Mouse (Mus musculus): Measurements from ENCODE around the gene Olfr281. TPM values are rescaled to one million over a fixed set of nuclear protein-coding genes. Genes with fewer than 3 reads are reported as not detected.

The Olfr281 gene
- polyA plus RNA-seq, 1 experiment from 2014 or later = not detected

GRCm38 (mm10) chr15:98444561-98444960 lies 7.8 kb upstream of the Olfr281 start:
- H3K9me3 ChIP-seq (replicated peaks) = no peaks in the 10 kb centered on the region
- no peaks in the 10 kb centered on the region for H3K27me3 ChIP-seq (replicated peaks)
- no peak overlapping the region for H3K9ac ChIP-seq
- WGBS (ENCODE audit: insufficient replicate concordance) = 52% methylated on average over 3 of the region's 3 CpGs
- H3K4me1 ChIP-seq = no peaks in the 10 kb centered on the region
- no peak overlapping the region for H3K4me2 ChIP-seq
- no peak overlapping the region for H3K4me3 ChIP-seq
- ATAC-seq = no peak
- no peak overlapping the region for H3K27ac ChIP-seq
- H3K36me3 ChIP-seq = no peaks in the 10 kb centered on the region

GRCm38 (mm10) chr15:98448521-98448920 lies 3.9 kb upstream of the Olfr281 start:
- no peak for ATAC-seq
- 53% methylated on average over 4 of the region's 4 CpGs for WGBS (ENCODE audit: insufficient replicate concordance)
- Histone ChIP-seq H3K4me3 (no peak overlapping the region), H3K27ac (no peak overlapping the region), H3K36me3 (no peaks in the 10 kb centered on the region), H3K4me2 (no peak overlapping the region), H3K4me1 (no peaks in the 10 kb centered on the region), H3K27me3 (replicated peaks) (no peaks in the 10 kb centered on the region), H3K9me3 (replicated peaks) (no peaks in the 10 kb centered on the region), H3K9ac (no peak overlapping the region)

- Histone ChIP-seq H3K4me1 (no peaks in the 10 kb centered on the region), H3K9ac (no peak within 1 kb of the TSS), H3K9me3 (replicated peaks) (no peaks in the 10 kb centered on the region), H3K4me3 (no peak within 1 kb of the TSS), H3K4me2 (no peak within 1 kb of the TSS), H3K27me3 (replicated peaks) (peaks cover 9% of the 10 kb centered on the region; the same call in 1 of the 2 replicates), H3K36me3 (no peaks in the 10 kb centered on the region), H3K27ac (no peak within 1 kb of the TSS)
- 79% methylated on average over 4 of the region's 4 CpGs for WGBS (ENCODE audit: insufficient replicate concordance)
- ATAC-seq = no peak
Measured at GRCm38 (mm10) chr15:98469596-98469995, 17.2 kb downstream of the Olfr281 start, which contains the start of gene OR5BS1P. Gene OR5BS1P, plus strand, starts transcription at chr15:98469896.

DNA sequence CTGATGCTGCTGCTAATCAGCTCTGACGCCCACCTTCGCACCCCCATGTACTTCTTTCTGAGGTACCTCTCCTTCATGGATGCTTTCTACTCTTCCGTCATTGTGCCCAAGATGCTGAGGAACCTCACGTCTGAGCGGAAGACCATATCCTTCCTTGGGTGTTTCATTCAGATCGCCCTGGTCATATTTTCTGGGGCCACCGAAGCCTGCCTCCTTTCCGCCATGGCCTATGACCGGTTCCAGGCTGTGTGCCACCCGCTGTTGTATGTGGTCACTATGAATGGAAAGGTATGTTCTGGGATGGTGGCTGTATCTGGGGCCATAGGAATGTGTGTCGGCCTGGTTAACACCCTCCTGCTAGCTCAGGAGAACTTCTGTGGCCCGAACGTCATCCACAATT lies 19.2 kb downstream of the Olfr281 start:
- H3K36me3 ChIP-seq = no peaks in the 10 kb centered on the region
- 75% methylated on average over 13 of the region's 13 CpGs for WGBS (ENCODE audit: insufficient replicate concordance)
- H3K9ac ChIP-seq = no peak overlapping the region
- no peaks in the 10 kb centered on the region for H3K9me3 ChIP-seq (replicated peaks)
- no peak for ATAC-seq
- H3K4me3 ChIP-seq = no peak overlapping the region
- peaks cover 9% of the 10 kb centered on the region; the same call in 1 of the 2 replicates for H3K27me3 ChIP-seq (replicated peaks)
- H3K27ac ChIP-seq = no peak overlapping the region
- H3K4me2 ChIP-seq = no peak overlapping the region
- no peaks in the 10 kb centered on the region for H3K4me1 ChIP-seq

DNA sequence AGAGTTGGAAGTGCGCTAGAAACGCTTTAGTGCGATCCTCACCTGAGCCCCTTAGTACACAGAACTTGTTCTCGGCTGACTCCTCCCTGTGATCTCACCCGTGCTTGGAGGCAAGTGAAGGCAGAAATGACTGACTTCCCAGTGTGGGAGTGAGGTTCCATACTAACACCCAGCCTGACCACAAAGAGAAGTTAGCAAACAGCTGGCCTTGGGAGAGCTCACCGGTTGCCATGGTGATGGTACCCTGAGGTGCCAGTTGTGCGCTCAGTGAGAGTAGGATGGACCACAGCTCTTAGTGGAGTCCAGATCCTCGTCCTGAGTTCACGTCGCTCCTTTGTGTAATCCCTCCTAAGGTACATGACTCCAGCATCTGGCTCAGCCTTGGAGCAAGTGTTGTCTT lies 22.6 kb downstream of the Olfr281 start:
- Histone ChIP-seq H3K27me3 (replicated peaks) (peaks cover 14% of the 10 kb centered on the region; the same call in 1 of the 2 replicates), H3K4me1 (no peaks in the 10 kb centered on the region), H3K9me3 (replicated peaks) (no peaks in the 10 kb centered on the region), H3K27ac (no peak overlapping the region), H3K36me3 (no peaks in the 10 kb centered on the region), H3K9ac (no peak overlapping the region), H3K4me2 (no peak overlapping the region), H3K4me3 (no peak overlapping the region)
- ATAC-seq = no peak
- 68% methylated on average over 10 of the region's 10 CpGs for WGBS (ENCODE audit: insufficient replicate concordance)

DNA sequence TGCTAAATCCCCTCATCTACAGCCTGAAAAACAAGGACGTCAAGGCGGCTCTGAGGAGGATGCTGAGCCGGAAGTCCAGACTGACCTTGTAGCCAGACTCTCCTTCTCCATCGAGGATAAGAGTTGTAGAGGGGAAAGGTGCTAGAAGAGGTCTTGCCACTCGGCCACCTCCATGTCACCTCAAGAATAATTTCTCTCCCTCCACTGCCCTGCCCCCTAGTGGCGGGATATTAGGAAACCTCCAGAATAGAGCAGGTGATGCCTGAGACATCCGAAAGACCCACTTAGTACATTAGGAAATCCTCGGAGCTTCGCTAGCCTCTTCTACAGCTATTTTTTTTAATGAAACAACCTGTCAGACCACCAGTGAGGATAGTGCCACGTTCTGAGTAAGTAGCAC lies 23.0 kb downstream of the Olfr281 start:
- Histone ChIP-seq H3K9me3 (replicated peaks) (no peaks in the 10 kb centered on the region), H3K36me3 (no peaks in the 10 kb centered on the region), H3K4me1 (no peaks in the 10 kb centered on the region), H3K9ac (no peak overlapping the region), H3K27me3 (replicated peaks) (peaks cover 14% of the 10 kb centered on the region; the same call in 1 of the 2 replicates), H3K4me2 (no peak overlapping the region), H3K27ac (no peak overlapping the region), H3K4me3 (no peak overlapping the region)
- WGBS (ENCODE audit: insufficient replicate concordance) = 38% methylated on average over 10 of the region's 10 CpGs
- no peak for ATAC-seq

DNA sequence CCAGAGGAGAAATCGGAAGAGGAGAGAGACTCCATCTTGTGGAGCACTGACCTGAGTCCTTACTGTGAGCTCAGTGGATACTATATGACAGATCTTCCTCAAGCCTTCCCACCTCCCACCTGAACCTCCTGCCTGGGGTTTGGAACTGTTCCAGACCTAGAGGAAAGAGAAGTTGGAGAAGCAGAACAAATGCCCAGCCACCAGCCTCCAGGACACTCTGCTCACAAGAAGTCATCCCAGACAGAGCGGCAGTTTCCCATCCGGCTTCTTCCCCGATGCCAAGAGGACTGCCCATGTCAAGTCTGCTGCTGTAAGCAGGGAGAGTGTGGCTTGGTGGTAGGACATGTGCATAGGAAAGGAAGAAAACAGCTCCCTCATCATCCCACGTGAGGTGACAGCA lies 23.9 kb downstream of the Olfr281 start:
- no peak overlapping the region for H3K27ac ChIP-seq
- peaks cover 14% of the 10 kb centered on the region; the same call in 1 of the 2 replicates for H3K27me3 ChIP-seq (replicated peaks)
- 68% methylated on average over 5 of the region's 5 CpGs for WGBS (ENCODE audit: insufficient replicate concordance)
- no peaks in the 10 kb centered on the region for H3K9me3 ChIP-seq (replicated peaks)
- H3K4me3 ChIP-seq = no peak overlapping the region
- no peak for ATAC-seq
- H3K36me3 ChIP-seq = no peaks in the 10 kb centered on the region
- no peak overlapping the region for H3K4me2 ChIP-seq
- no peaks in the 10 kb centered on the region for H3K4me1 ChIP-seq
- no peak overlapping the region for H3K9ac ChIP-seq

DNA sequence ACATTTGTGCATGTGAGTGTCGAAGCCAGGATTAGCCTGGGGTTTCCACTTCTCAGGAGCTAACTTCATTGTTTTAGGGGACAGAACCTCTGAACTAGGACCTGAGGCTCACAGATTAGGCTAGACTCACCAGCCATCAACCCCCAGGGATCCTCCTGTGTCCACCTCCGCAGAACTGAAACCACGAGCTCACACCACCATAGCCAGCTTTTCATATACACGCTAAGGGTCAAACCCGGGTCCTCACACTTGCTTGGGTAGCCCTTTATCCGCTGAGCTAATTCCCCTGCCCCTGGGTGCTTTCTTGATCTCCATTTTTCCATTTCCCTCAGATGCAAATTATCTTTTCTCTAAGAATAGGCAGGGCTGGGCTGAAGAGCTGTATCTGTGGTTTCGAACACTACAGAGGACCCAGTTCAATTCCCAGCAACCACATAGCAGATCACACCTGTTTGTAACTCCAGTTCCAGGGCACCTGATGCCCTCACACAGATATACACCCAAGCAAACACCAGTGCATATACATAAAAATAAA lies 27.2 kb downstream of the Olfr281 start:
- no peak overlapping the region for H3K4me3 ChIP-seq
- no peaks in the 10 kb centered on the region for H3K9me3 ChIP-seq (replicated peaks)
- no peak overlapping the region for H3K9ac ChIP-seq
- H3K27me3 ChIP-seq (replicated peaks) = 0 out of 2 replicates have a peak, but pooled peaks cover 5% of the 10 kb centered on the region
- H3K36me3 ChIP-seq = no peaks in the 10 kb centered on the region
- WGBS (ENCODE audit: insufficient replicate concordance) = 53% methylated on average over 7 of the region's 7 CpGs
- no peaks in the 10 kb centered on the region for H3K4me1 ChIP-seq
- no peak overlapping the region for H3K27ac ChIP-seq
- H3K4me2 ChIP-seq = no peak overlapping the region
- ATAC-seq = no peak

- Histone ChIP-seq H3K4me1 (no peaks in the 10 kb centered on the region), H3K9ac (no peak within 1 kb of the TSS), H3K4me3 (no peak within 1 kb of the TSS), H3K36me3 (no peaks in the 10 kb centered on the region), H3K27me3 (replicated peaks) (0 out of 2 replicates have a peak, but pooled peaks cover 5% of the 10 kb centered on the region), H3K4me2 (no peak within 1 kb of the TSS), H3K27ac (no peak within 1 kb of the TSS), H3K9me3 (replicated peaks) (no peaks in the 10 kb centered on the region)
- ATAC-seq = no peak
- 43% methylated on average over 3 of the region's 3 CpGs for whole genome bisulfite sequencing (ENCODE audit: insufficient replicate concordance)
Measured at GRCm38 (mm10) chr15:98482701-98483100, 30.3 kb downstream of the Olfr281 start, which contains the start of gene Lalba. Gene Lalba, minus strand, starts transcription at chr15:98482721.

DNA sequence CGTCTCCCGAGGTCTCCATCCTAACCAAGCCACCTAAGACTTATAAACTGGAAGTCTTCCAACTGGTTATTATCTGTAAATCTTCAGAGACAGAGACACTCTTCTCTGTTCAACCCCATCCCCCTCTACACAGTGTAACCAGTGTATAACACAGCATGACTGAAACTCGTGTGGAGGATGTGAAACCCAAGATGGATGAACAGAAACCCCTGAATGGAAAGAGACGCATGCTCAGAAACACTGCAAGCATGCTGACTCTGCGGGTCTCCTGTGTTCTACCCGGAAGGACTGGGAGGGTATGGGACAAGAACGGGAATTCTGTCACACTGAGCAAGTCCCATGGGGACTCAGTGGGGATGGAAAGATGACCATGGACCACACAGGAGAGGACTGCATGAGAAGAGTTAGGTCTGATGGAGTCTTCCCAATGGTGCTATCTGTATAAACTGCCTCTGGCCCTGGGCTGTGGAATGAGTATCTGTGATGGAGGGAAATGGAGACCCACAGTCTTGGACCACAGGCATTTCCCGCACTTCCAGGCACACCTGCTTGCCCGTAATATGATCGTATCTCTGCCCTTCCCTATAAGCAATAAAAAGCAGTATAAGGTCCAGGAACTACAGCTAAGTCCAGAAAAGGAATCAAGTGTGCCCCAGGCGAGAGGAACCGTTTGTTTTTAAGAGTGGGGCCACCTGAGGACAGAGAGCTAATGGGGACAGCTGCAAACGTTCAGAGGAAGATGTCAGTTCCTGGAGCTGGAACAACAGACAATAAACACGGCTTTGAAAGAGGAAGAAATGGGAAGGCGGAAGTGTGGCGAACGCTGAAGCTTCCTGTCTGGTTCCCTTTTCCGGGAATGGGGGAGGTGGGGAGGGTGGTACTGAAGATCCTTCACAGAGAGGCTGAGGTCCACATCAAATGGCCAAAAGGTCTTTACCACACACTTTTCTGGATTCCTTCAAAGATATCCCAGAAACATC lies 31.8 kb downstream of the Olfr281 start:
- 47% methylated on average over 18 of the region's 18 CpGs for WGBS (ENCODE audit: insufficient replicate concordance)
- Histone ChIP-seq H3K9ac (no peak overlapping the region), H3K27me3 (replicated peaks) (0 out of 2 replicates have a peak, but pooled peaks cover 3% of the 10 kb centered on the region), H3K4me1 (no peaks in the 10 kb centered on the region), H3K9me3 (replicated peaks) (no peaks in the 10 kb centered on the region; the same call in 1 of the 2 replicates), H3K4me3 (no peak overlapping the region), H3K36me3 (no peaks in the 10 kb centered on the region), H3K27ac (no peak overlapping the region; the same call in 1 of the 2 replicates), H3K4me2 (no peak overlapping the region)
- ATAC-seq = no peak

GRCm38 (mm10) chr15:98486433-98487021 lies 34.1 kb downstream of the Olfr281 start:
- Histone ChIP-seq H3K4me3 (no peak overlapping the region), H3K9me3 (replicated peaks) (no peaks in the 10 kb centered on the region; the same call in 1 of the 2 replicates), H3K36me3 (no peaks in the 10 kb centered on the region), H3K4me2 (no peak overlapping the region), H3K4me1 (no peaks in the 10 kb centered on the region), H3K27me3 (replicated peaks) (no peaks in the 10 kb centered on the region), H3K27ac (no peak overlapping the region), H3K9ac (no peak overlapping the region)
- ATAC-seq = no peak
- WGBS (ENCODE audit: insufficient replicate concordance) = 71% methylated on average over 8 of the region's 8 CpGs

DNA sequence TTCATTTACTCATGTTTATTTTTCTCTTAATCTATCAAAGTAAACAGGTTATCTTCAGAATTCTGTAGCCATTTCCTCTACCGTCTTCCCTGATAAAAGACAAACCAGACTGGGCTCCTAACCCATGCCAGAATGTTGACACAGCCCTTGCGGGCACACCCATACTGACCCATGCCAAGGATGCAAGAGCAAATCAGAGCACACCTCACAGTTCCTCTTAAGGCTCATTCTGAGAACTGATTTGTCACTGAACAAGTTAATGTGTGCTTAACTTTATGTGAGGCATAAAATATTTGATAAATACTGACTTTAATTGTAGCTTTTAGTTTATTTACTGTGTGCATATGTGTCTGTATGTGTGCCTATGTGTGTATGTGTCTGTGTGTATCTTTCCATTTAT lies 38.9 kb downstream of the Olfr281 start:
- 0 out of 2 replicates have a peak, but pooled peaks cover 4% of the 10 kb centered on the region for H3K27me3 ChIP-seq (replicated peaks)
- H3K27ac ChIP-seq = no peak overlapping the region
- WGBS (ENCODE audit: insufficient replicate concordance) = 46% methylated on average over 2 of the region's 2 CpGs
- no peak overlapping the region for H3K9ac ChIP-seq
- H3K4me2 ChIP-seq = no peak overlapping the region
- H3K4me3 ChIP-seq = no peak overlapping the region
- H3K36me3 ChIP-seq = no peaks in the 10 kb centered on the region
- no peak for ATAC-seq
- H3K4me1 ChIP-seq = no peaks in the 10 kb centered on the region
- no peaks in the 10 kb centered on the region; the same call in 1 of the 2 replicates for H3K9me3 ChIP-seq (replicated peaks)
